Mouse (Mus musculus) intestine, postnatal 0 days (tissue): ENCODE measurements around the gene Klrb1f. TPM values are rescaled to one million over a fixed set of nuclear protein-coding genes. Genes with fewer than 3 reads are reported as not detected.
"Not testable (repeated sequence)": the region's sequence is repeated elsewhere in the genome, so short reads cannot be mapped to it uniquely, and the experiment has no call there.

ENCODE experiments used
- ATAC-seq: fragments of 200-750 bp; cut with Nextera tagmentation; 2 replicates; pipeline ENCODE4 v1.8.0; 2017; ENCODE audit warnings: mild to moderate bottlenecking, moderate TSS enrichment, moderate library complexity
- H3K27ac ChIP-seq: fragments of 300-500 bp; sonication (generic); 2 replicates; pipeline ENCODE4 v1.5.1; 2014; ENCODE audit warnings: mild to moderate bottlenecking, low read depth, low read length, moderate library complexity
- H3K27me3 ChIP-seq: fragments of 300-500 bp; sonication (generic); replicated peaks from 2 replicates; pipeline ENCODE4 v1.6.1; 2014; ENCODE audit warnings: low read length, mixed read lengths; ENCODE audit not compliant: control insufficient read depth, insufficient read depth
- H3K36me3 ChIP-seq: fragments of 300-500 bp; sonication (generic); 2 replicates; pipeline ENCODE4 v1.6.1; 2014; ENCODE audit warnings: mild to moderate bottlenecking, moderate library complexity; ENCODE audit not compliant: control insufficient read depth, insufficient read depth
- H3K4me1 ChIP-seq: fragments of 300-500 bp; sonication (generic); replicated peaks from 2 replicates; pipeline ENCODE4 v1.6.1; 2014; ENCODE audit warnings: antibody characterized with exemption, low read length, mixed read lengths; ENCODE audit not compliant: control insufficient read depth, insufficient read depth
- H3K4me2 ChIP-seq: fragments of 300-500 bp; sonication (generic); replicated peaks from 2 replicates; pipeline ENCODE4 v1.6.1; 2014; ENCODE audit warnings: low read depth, mild to moderate bottlenecking, moderate library complexity
- H3K4me3 ChIP-seq: fragments of 300-500 bp; sonication (generic); 2 replicates; pipeline ENCODE4 v1.5.1; 2014; ENCODE audit warnings: low read depth, low read length
- H3K9ac ChIP-seq: fragments of 300-500 bp; sonication (generic); 2 replicates; pipeline ENCODE4 v1.6.1; 2014; ENCODE audit warnings: mild to moderate bottlenecking, low read depth, low read length
- H3K9me3 ChIP-seq: fragments of 300-500 bp; sonication (generic); 2 replicates; pipeline ENCODE4 v1.6.1; 2016; ENCODE audit warnings: mixed run types; ENCODE audit not compliant: control insufficient read depth
- CTCF ChIP-seq: sonication (generic); IDR thresholded peaks from 2 replicates; pipeline ENCODE4 v1.5.1; 2016; ENCODE audit warnings: low read depth, mild to moderate bottlenecking, control low read depth, antibody characterized with exemption, moderate library complexity
- WGBS: fragments of 180-500 bp; shearing (Covaris S2); extraction: QIAGEN DNeasy Blood & Tissue Kit; methylation state at CpG from one replicate; pipeline ENCODE4 v1.1.7; 2014; 5-methylcytosine and 5-hydroxymethylcytosine counted together
- polyA plus RNA-seq: library from polyadenylated mRNA; unstranded; fragments of >200 nt; fragmentation: Nextera tagmentation; extraction: Ambion mirVana; gene quantifications from 2 replicates; pipeline ENCODE4 v1.2.1, GENCODE M21; 2015

The Klrb1f gene
- polyA plus RNA-seq = 0.25 and 0.44 TPM in 2 replicates

DNA sequence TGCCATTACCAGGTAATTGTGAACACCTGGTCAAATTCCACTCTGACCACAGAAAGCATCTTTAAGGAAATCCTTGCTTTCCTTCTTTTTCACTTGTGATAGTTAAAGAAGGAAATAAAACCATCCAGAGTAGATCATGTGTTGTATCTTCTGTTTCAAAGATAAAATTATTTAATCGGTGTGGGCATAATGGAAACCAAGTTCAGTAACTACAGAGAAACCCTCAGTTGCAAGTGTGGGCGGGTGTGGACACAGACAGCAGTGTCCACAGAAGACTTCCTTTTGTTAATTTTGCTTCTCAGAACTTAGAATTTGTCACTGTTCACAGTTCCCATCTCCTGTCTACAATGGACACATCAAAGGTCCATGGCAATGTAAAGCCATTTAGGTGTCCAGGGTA lies at the start of gene Klrb1f:
Klrb1f (plus strand) TSS at position 301 of the 400 bp plus-strand sequence.
- no peaks in the 10 kb centered on the region for H3K27me3 ChIP-seq
- H3K4me3 ChIP-seq = no peak within 1 kb of the TSS
- WGBS = 88% methylated on average over 2 of the region's 2 CpGs
- H3K36me3 ChIP-seq = no peaks in the 10 kb centered on the region
- H3K27ac ChIP-seq = no peak within 1 kb of the TSS
- H3K4me1 ChIP-seq = no peaks in the 10 kb centered on the region
- no peak within 1 kb of the TSS for H3K9ac ChIP-seq
- H3K9me3 ChIP-seq = no peaks in the 10 kb centered on the region
- no peak within 1 kb of the TSS for H3K4me2 ChIP-seq
- ATAC-seq = no peak
- no peak for TF ChIP-seq CTCF

DNA sequence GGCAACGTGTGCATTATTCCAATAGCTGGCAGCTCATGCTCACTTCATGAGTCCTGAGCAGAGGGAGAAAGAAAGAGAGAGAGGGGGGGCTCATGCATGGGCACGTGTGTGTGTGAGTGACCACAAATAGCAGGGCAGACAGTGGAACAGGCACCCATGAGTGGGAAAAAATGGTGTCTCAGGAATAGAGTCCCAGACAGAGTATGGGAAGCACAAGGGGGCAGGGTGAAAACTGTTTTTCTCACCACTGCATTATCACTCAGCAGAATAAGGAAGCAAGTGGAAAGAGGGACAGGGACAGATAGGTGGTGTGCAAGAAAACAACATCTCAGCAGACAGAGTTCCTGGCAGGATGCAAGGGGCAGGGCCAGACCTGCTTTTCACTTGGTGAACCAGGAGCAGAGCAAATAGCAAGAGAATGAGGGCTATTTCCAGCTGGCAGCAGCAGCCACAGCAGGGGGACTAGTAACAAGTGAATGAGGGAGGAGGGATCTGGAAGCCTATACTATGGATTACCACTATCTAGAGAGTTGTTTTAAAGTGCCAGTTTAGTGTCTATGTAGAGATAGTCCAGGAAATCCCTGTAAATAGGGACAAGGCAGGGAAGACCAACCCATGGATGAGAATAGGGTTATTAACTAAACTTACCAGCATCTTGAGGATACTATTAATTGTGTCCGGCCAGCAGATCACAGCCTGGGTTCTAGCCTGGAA lies 49.5 kb upstream of the Klrb1f start:
- 45% methylated on average over 3 of the region's 3 CpGs for WGBS
- ATAC-seq = peak; percentile 28
- Histone ChIP-seq H3K4me2 (peak overlapping the region; percentile 50), H3K9me3 (no peaks in the 10 kb centered on the region), H3K4me1 (no peaks in the 10 kb centered on the region; the same call in 1 of the 2 replicates), H3K27ac (no peak overlapping the region), H3K36me3 (no peaks in the 10 kb centered on the region), H3K9ac (no peak overlapping the region), H3K27me3 (no peaks in the 10 kb centered on the region), H3K4me3 (no peak overlapping the region)
- no peak for TF ChIP-seq CTCF

DNA sequence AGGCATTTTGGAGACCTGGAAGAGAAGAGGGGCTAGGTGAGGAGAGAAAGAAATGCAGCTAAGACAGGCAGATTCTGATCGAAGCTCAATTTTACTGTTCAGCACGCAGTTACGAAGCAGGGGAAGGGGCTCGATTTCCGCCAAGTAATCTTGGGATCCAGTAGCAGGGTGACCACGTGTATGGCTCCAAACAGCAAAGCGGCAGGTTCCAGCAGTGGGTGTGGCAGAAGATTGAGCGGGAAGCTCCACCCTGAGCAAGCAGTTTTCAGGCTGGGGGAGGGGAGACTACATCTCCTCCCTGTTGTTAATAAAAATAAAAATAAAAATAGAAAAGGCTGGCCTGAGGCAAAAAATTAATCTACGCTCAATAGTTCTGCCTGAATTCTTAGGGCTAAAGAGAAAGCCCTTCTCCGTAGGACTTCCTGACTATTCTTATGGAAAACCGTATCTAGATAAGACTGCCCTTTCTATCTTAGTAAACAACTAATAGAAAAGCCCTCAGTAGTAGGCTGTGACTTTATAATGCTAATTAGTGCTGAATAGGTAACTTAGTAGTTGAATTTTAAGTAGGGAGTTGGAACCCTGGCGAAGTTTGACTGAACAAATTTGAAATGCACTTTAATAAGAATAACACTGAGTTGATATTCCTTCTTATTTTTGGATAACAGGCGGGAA lies 48.8 kb upstream of the Klrb1f start:
- no peak for ATAC-seq
- no peaks in the 10 kb centered on the region for H3K36me3 ChIP-seq
- H3K9ac ChIP-seq = no peak overlapping the region
- TF ChIP-seq CTCF = no peak
- H3K4me1 ChIP-seq = no peaks in the 10 kb centered on the region; the same call in 1 of the 2 replicates
- H3K27ac ChIP-seq = no peak overlapping the region
- no peak overlapping the region for H3K4me3 ChIP-seq
- 53% methylated on average over 13 of the region's 13 CpGs for whole genome bisulfite sequencing
- peak overlapping the region; percentile 50 for H3K4me2 ChIP-seq
- H3K27me3 ChIP-seq = no peaks in the 10 kb centered on the region
- no peaks in the 10 kb centered on the region for H3K9me3 ChIP-seq

DNA sequence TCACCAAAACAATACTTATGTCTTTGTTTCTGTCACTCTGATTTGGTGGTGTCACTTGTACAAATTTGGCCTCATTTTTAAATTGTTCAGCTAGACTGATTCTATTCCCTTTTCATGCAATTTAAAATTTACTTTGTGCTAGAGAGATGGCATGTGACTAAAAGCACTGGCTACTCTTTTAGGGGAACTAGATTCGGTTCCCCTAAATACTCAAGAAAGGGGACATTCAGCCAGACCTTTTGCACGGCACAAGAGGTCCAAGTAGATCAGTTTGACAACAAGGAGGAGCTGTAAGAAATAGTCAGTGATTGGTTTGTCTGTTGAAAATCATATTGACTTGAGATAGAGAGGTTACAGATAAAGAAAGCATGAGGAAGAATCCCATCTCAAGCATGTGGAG lies 44.3 kb upstream of the Klrb1f start:
- Histone ChIP-seq H3K4me1 (no peaks in the 10 kb centered on the region), H3K27ac (no peak overlapping the region), H3K36me3 (no peaks in the 10 kb centered on the region), H3K4me3 (no peak overlapping the region), H3K9me3 (no peaks in the 10 kb centered on the region), H3K9ac (no peak overlapping the region), H3K27me3 (no peaks in the 10 kb centered on the region), H3K4me2 (no peak overlapping the region)
- no peak for TF ChIP-seq CTCF
- 77% methylated on average over 2 of the region's 2 CpGs for WGBS
- ATAC-seq = no peak

DNA sequence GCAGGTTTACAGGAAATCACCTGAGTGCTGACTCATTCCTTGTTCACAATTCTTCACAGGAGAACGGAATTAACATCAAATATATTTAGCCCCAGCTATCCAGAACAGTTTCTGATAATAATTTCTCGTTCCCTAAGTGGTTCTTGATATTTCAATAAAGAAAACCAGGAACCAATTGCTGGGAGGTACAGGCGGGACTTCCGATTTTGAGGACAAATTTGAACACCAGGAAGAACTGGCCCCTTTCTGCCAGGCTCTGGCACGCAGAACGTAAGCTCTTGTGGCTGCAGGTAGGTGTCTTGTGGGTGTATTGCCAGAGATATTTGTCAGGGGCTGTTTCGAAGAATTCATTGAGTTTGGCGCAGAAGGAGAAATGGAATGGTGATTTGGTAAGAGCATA lies 37.1 kb upstream of the Klrb1f start:
- WGBS = 92% methylated on average over 8 of the region's 8 CpGs
- H3K27me3 ChIP-seq = no peaks in the 10 kb centered on the region

DNA sequence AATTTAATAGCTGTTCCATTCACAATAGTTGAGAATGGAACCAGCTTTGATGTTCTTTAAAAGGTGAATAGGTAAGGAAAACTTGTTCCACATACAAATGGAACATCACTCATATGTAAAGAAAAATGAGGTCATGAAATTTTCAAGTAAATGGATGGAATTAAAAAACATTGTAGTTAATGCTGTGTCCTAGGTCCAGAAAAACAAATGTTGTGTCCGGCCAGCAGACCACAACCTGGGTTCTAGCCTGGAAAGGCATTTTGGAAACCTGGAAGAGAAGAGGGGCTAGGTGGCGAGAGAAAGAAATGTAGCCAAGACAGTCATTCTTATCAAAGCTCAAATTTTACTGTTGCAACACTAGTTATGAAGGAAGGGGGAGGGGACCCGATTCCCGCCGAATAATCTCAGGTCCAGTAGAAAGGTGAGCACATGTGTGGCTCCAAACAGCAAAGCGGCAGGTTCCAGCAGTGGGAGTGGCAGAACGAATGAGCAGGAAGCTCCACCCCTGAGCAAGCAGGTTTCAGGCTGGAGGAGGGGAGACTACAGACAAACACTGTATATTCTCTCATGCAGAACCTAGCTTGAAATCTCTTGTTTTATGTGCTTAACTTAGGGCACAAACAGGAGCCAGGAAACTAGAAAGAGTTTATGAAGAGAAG lies 35.7 kb upstream of the Klrb1f start:
- H3K36me3 ChIP-seq, ATAC-seq, H3K27me3 ChIP-seq: not testable (repeated sequence)

More for the DNA sequence above, 37.1 kb upstream of the Klrb1f start:
- TF ChIP-seq CTCF = no peak
- Histone ChIP-seq H3K4me2 (no peak overlapping the region), H3K36me3 (no peaks in the 10 kb centered on the region), H3K9ac (no peak overlapping the region), H3K4me3 (no peak overlapping the region), H3K27ac (no peak overlapping the region), H3K4me1 (no peaks in the 10 kb centered on the region), H3K9me3 (no peaks in the 10 kb centered on the region)
- ATAC-seq = no peak

More for the DNA sequence above, 35.7 kb upstream of the Klrb1f start:
- not testable (repeated sequence) for H3K4me1 ChIP-seq, H3K4me3 ChIP-seq, H3K9ac ChIP-seq, H3K27ac ChIP-seq, H3K9me3 ChIP-seq, H3K4me2 ChIP-seq
- 47% methylated on average over 7 of the region's 7 CpGs for WGBS
